Mouse (Mus musculus): Measurements from ENCODE around the gene 4931406P16Rik. TPM values are rescaled to one million over a fixed set of nuclear protein-coding genes. Genes with fewer than 3 reads are reported as not detected.
"Not testable (repeated sequence)": the region's sequence is repeated elsewhere in the genome, so short reads cannot be mapped to it uniquely, and the experiment has no call there.

4931406P16Rik gene
- polyA plus RNA-seq, 1 experiment from 2014 or later = 50.3 TPM

- Histone ChIP-seq H3K4me2 (no peak overlapping the region), H3K36me3 (peaks cover 100% of the 10 kb centered on the region), H3K4me3 (no peak overlapping the region), H3K9ac (no peak overlapping the region), H3K27me3 (replicated peaks) (no peaks in the 10 kb centered on the region), H3K27ac (ENCODE audit: poor library complexity, severe bottlenecking) (no peak overlapping the region), H3K4me1 (replicated peaks) (0 out of 2 replicates have a peak, but pooled peaks cover 8% of the 10 kb centered on the region), H3K9me3 (replicated peaks) (no peaks in the 10 kb centered on the region)
- ATAC-seq (ENCODE audit: insufficient number of reproducible peaks, low FRiP score) = no peak
- WGBS = 90% methylated on average over 7 of the region's 7 CpGs
Measured at GRCm38 (mm10) chr7:34213281-34213680, 100.1 kb downstream of the 4931406P16Rik start.

DNA sequence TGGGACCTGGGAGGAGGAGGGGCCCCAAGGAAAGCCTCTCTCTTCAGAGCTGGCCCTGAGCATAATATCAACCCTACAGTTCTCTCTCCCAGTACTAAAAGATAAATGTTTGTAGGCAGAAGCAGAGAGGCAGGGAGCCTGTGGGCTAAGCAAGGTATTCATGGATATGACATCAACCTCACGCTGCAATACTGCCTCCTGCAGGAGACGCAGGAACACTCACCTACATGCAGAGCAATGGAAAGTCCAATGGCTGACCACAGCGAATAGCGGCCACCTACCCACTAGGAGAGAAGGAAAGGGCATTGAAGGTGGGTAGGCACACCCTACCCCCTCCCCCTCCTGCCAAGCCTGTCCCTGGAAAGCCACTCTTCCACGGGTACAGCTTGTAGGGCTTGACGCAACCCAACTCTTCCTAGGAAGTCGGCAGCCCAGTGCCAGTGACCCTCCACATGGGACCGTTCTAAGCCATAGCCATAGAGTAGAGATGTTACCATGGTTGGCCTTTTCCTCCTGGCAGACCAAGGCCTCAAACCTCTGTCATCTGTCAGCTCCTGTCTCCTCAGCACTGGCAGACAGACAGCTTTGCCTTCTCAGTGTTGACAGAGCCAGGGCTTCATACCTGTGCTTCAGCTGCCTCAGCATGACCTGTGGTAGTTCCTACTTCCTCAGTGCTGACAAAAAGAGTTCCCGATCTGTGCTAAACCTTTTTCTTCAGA, 105.2 kb downstream of the 4931406P16Rik start:
- no peak for ATAC-seq (ENCODE audit: insufficient number of reproducible peaks, low FRiP score)
- Histone ChIP-seq H3K27me3 (replicated peaks) (no peaks in the 10 kb centered on the region), H3K9ac (no peak overlapping the region), H3K27ac (ENCODE audit: poor library complexity, severe bottlenecking) (no peak overlapping the region), H3K4me2 (no peak overlapping the region), H3K4me1 (replicated peaks) (0 out of 2 replicates have a peak, but pooled peaks cover 8% of the 10 kb centered on the region), H3K36me3 (peaks cover 100% of the 10 kb centered on the region), H3K4me3 (no peak overlapping the region), H3K9me3 (replicated peaks) (no peaks in the 10 kb centered on the region)
- WGBS = 92% methylated on average over 9 of the region's 9 CpGs

DNA sequence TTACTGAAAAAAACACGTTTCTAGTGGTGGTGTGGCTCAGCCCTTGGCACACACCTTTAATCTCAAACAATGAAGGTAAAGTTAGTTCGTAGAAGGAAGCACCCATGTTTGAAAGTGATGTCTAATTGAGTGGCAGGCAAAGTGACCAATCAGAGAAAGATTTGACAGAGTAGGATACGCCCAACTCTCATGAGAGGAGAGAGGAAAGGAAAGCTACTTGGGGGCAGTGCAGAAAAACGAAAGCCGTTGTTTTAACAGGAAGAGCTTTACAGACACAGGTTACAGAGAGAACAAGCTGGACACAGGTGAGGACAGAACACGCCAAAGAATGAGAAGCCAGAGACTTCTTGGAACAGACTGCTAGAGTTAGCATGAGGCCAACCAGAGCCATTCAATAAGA, 107.0 kb downstream of the 4931406P16Rik start:
- 89% methylated on average over 6 of the region's 6 CpGs for WGBS
- no peak overlapping the region for H3K4me2 ChIP-seq
- no peak overlapping the region for H3K27ac ChIP-seq (ENCODE audit: poor library complexity, severe bottlenecking)
- H3K36me3 ChIP-seq = peaks cover 100% of the 10 kb centered on the region
- H3K4me1 ChIP-seq (replicated peaks) = 0 out of 2 replicates have a peak, but pooled peaks cover 8% of the 10 kb centered on the region
- no peak overlapping the region for H3K9ac ChIP-seq
- H3K9me3 ChIP-seq (replicated peaks) = no peaks in the 10 kb centered on the region
- no peak overlapping the region for H3K4me3 ChIP-seq
- no peak for ATAC-seq (ENCODE audit: insufficient number of reproducible peaks, low FRiP score)
- no peaks in the 10 kb centered on the region for H3K27me3 ChIP-seq (replicated peaks)

DNA sequence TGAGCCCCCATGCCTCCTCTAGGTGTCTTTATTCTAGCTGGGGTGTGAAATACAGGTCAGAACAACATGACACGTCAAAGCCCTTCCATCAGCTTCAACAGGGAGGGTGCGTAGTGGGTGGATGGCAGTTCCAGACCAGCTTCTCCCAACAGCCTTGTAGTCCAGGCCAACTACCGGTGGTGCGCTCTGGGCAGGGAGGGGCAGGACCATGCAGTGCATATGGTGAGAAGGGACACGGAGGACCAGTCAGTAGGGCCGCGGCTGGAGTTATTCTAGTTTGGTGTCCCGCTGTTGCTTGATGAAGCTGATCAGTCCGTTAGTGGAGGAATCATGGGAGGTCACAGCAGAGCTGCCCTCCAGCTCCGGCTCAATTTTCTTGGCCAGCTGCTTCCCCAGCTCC, 111.2 kb downstream of the 4931406P16Rik start:
- not testable (repeated sequence) for H3K4me3 ChIP-seq; H3K27ac ChIP-seq (ENCODE audit: poor library complexity, severe bottlenecking); H3K4me1 ChIP-seq (replicated peaks); H3K27me3 ChIP-seq (replicated peaks); ATAC-seq (ENCODE audit: insufficient number of reproducible peaks, low FRiP score); H3K9me3 ChIP-seq (replicated peaks); H3K9ac ChIP-seq; H3K4me2 ChIP-seq
- peaks cover 70% of the 10 kb centered on the region for H3K36me3 ChIP-seq
- 91% methylated on average over 10 of the region's 10 CpGs for WGBS

DNA sequence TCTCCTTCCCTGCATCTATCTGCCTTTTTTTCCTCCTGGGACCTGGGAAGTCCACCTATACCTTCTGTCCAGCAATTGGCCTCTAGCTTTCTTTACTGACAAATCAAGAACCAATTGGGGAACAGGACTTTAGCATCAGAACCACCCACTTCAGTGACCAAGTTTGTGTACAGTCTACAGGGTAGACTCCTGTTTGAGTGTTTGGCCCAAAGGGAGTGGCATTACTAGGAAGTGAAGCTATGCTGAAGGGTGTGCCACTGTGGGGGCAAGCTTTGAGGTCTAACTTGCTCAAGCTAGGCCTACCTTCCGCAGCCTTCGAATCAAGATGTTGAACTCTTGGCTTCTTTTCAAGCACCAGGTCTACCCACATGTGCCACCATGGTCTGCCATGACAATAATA, 112.5 kb downstream of the 4931406P16Rik start:
- WGBS = 92% methylated on average over 2 of the region's 2 CpGs

GRCm38 (mm10) chr7:34198346-34198745, 115.0 kb downstream of the 4931406P16Rik start:
- H3K9ac ChIP-seq = no peak overlapping the region
- peaks cover 40% of the 10 kb centered on the region for H3K36me3 ChIP-seq
- no peaks in the 10 kb centered on the region; the same call in 1 of the 2 replicates for H3K9me3 ChIP-seq (replicated peaks)
- peaks cover 5% of the 10 kb centered on the region for H3K4me1 ChIP-seq (replicated peaks)
- no peaks in the 10 kb centered on the region for H3K27me3 ChIP-seq (replicated peaks)
- no peak overlapping the region for H3K27ac ChIP-seq (ENCODE audit: poor library complexity, severe bottlenecking)
- H3K4me2 ChIP-seq = no peak overlapping the region
- ATAC-seq (ENCODE audit: insufficient number of reproducible peaks, low FRiP score) = no peak
- H3K4me3 ChIP-seq = no peak overlapping the region
- 37% methylated on average over 3 of the region's 3 CpGs for WGBS

More for the DNA sequence above, 112.5 kb downstream of the 4931406P16Rik start:
- peaks cover 56% of the 10 kb centered on the region for H3K36me3 ChIP-seq
- H3K4me3 ChIP-seq = no peak overlapping the region
- H3K27me3 ChIP-seq (replicated peaks) = no peaks in the 10 kb centered on the region
- H3K9me3 ChIP-seq (replicated peaks) = no peaks in the 10 kb centered on the region; the same call in 1 of the 2 replicates
- H3K4me1 ChIP-seq (replicated peaks) = no peaks in the 10 kb centered on the region
- no peak overlapping the region for H3K27ac ChIP-seq (ENCODE audit: poor library complexity, severe bottlenecking)
- ATAC-seq (ENCODE audit: insufficient number of reproducible peaks, low FRiP score) = no peak
- H3K4me2 ChIP-seq = no peak overlapping the region
- no peak overlapping the region for H3K9ac ChIP-seq

- peak; percentile 92 for ATAC-seq (ENCODE audit: insufficient number of reproducible peaks, low FRiP score)
- H3K9me3 ChIP-seq (replicated peaks) = no peaks in the 10 kb centered on the region; the same call in 1 of the 2 replicates
Measured at GRCm38 (mm10) chr7:34196132-34197128, 116.9 kb downstream of the 4931406P16Rik start, which contains the start of gene Pdcd2l. Gene Pdcd2l, minus strand, starts transcription at chr7:34196661.

DNA sequence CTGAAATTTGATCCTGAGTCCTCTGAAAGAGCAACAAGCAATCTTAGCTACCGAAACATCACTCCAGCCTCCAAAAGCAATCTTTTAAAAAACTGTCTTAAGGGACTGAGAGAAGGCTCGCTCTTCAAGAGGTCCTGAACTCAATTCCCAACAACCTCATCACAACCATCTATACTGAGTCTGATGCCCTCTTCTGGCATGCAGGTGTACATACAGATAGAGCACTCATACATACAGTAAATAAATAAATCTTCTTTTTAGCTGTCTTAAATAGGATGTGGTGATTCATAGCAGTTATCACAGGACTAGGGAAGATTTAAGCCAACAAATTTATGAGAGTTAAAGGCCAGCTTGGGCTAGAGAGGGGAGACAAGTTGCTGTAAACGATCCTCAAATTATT, 117.7 kb downstream of the 4931406P16Rik start:
- no peaks in the 10 kb centered on the region; the same call in 1 of the 2 replicates for H3K9me3 ChIP-seq (replicated peaks)
- peaks cover 5% of the 10 kb centered on the region for H3K4me1 ChIP-seq (replicated peaks)
- peak overlapping the region; percentile 78 for H3K4me3 ChIP-seq
- no peaks in the 10 kb centered on the region for H3K27me3 ChIP-seq (replicated peaks)
- ATAC-seq (ENCODE audit: insufficient number of reproducible peaks, low FRiP score) = 0 out of 2 replicates have a peak, but pooled peaks have one; percentile 26
- peaks cover 35% of the 10 kb centered on the region for H3K36me3 ChIP-seq
- H3K4me2 ChIP-seq = peak overlapping the region; percentile 90
- H3K27ac ChIP-seq (ENCODE audit: poor library complexity, severe bottlenecking) = no peak overlapping the region
- H3K9ac ChIP-seq = peak overlapping the region; percentile 89
- WGBS = 44% methylated on average over 3 of the region's 3 CpGs

More at GRCm38 (mm10) chr7:34196132-34197128, 116.9 kb downstream of the 4931406P16Rik start, which contains the start of gene Pdcd2l:
- peaks cover 38% of the 10 kb centered on the region for H3K36me3 ChIP-seq
- H3K4me1 ChIP-seq (replicated peaks) = peaks cover 5% of the 10 kb centered on the region
- 3% methylated on average over 70 of the region's 70 CpGs for WGBS
- peak within 1 kb of the TSS; percentile 35 for H3K27ac ChIP-seq (ENCODE audit: poor library complexity, severe bottlenecking)
- no peaks in the 10 kb centered on the region for H3K27me3 ChIP-seq (replicated peaks)
- H3K4me2 ChIP-seq = peak within 1 kb of the TSS; percentile 90
- peak within 1 kb of the TSS; percentile 78 for H3K4me3 ChIP-seq
- H3K9ac ChIP-seq = peak within 1 kb of the TSS; percentile 89

- no peak overlapping the region for H3K9ac ChIP-seq
- peaks cover 5% of the 10 kb centered on the region for H3K4me1 ChIP-seq (replicated peaks)
- H3K27ac ChIP-seq (ENCODE audit: poor library complexity, severe bottlenecking) = no peak overlapping the region
- no peak overlapping the region for H3K4me2 ChIP-seq
- no peaks in the 10 kb centered on the region for H3K9me3 ChIP-seq (replicated peaks)
- WGBS = 83% methylated on average over 6 of the region's 6 CpGs
- H3K27me3 ChIP-seq (replicated peaks) = no peaks in the 10 kb centered on the region
- no peak for ATAC-seq (ENCODE audit: insufficient number of reproducible peaks, low FRiP score)
- H3K36me3 ChIP-seq = peaks cover 53% of the 10 kb centered on the region
- no peak overlapping the region for H3K4me3 ChIP-seq
Measured at GRCm38 (mm10) chr7:34192825-34193224, 120.5 kb downstream of the 4931406P16Rik start.

GRCm38 (mm10) chr7:34189376-34189989, 123.9 kb downstream of the 4931406P16Rik start:
- Histone ChIP-seq H3K4me2 (no peak overlapping the region), H3K27ac (ENCODE audit: poor library complexity, severe bottlenecking) (no peak overlapping the region), H3K27me3 (replicated peaks) (no peaks in the 10 kb centered on the region), H3K9ac (no peak overlapping the region), H3K9me3 (replicated peaks) (no peaks in the 10 kb centered on the region), H3K36me3 (peaks cover 81% of the 10 kb centered on the region), H3K4me1 (replicated peaks) (no peaks in the 10 kb centered on the region), H3K4me3 (no peak overlapping the region)
- no peak for ATAC-seq (ENCODE audit: insufficient number of reproducible peaks, low FRiP score)
- WGBS = 87% methylated on average over 12 of the region's 12 CpGs

Data from heart, embryonic 12.5 days (tissue).